Mouse (Mus musculus) erythroblast, embryonic 14.5 days (primary cell): Measurements from ENCODE around the gene Dctn5. TPM values are rescaled to one million over a fixed set of nuclear protein-coding genes. Genes with fewer than 3 reads are reported as not detected.

Source experiments
- H3K27me3 ChIP-seq: 2 replicates; pipeline ENCODE4 v1.6.1; 2012; ENCODE audit warnings: inconsistent platforms; ENCODE audit not compliant: control insufficient read depth
- H3K36me3 ChIP-seq: 2 replicates; pipeline ENCODE4 v1.6.1; 2012; ENCODE audit warnings: mild to moderate bottlenecking, inconsistent platforms; ENCODE audit not compliant: control insufficient read depth
- H3K4me1 ChIP-seq: 2 replicates; pipeline ENCODE4 v1.6.1; 2012; ENCODE audit warnings: inconsistent platforms; ENCODE audit not compliant: control insufficient read depth
- H3K4me3 ChIP-seq: replicated peaks from 2 replicates; pipeline ENCODE3; 2012; ENCODE audit warnings: moderate library complexity, mild to moderate bottlenecking, inconsistent platforms
- H3K9me3 ChIP-seq: 2 replicates; pipeline ENCODE4 v1.6.1; 2012; ENCODE audit warnings: low read length, inconsistent platforms, mixed read lengths; ENCODE audit not compliant: control insufficient read depth
- GATA1 ChIP-seq: IDR thresholded peaks from 2 replicates; pipeline ENCODE4 v1.6.1; 2012; ENCODE audit warnings: low read length, inconsistent platforms, mixed read lengths
- TAL1 ChIP-seq: IDR thresholded peaks from 3 replicates; pipeline ENCODE4 v1.6.1; 2012; ENCODE audit warnings: low read length, inconsistent platforms, mixed read lengths
- polyA plus RNA-seq: library from polyadenylated mRNA; stranded (reverse); fragments of >175 nt; gene quantifications from 2 replicates; pipeline ENCODE4 v1.2.3, GENCODE M21; 2012

Dctn5 gene
- polyA plus RNA-seq, 1 experiment, result 0.54 TPM

DNA sequence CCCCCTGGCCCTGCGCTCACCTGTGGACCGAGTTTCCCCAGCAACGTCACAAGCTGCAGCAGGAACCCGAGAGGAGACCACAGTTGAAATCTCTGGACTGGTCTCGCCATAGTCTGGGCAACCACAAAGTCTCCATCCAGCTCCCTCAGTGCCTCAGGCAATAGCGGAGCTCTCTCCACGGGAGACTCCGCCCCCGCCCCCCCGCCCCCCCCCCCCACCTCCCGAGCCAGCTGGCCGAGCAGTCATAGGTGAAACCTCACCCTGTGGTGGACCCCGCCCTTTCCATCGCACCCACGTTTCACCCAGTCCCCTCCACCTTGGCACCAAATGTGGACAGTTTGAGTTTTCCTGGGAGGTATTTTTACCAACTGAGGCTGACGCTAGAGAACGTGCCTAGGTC, 53.2 kb downstream of the Dctn5 start, which contains the start of gene Ern2:
Ern2 (minus strand) TSS at position 165 of the 400 bp plus-strand sequence.
- H3K4me1 ChIP-seq, result no peaks in the 10 kb centered on the region
- no peak within 1 kb of the TSS for H3K4me3 ChIP-seq
- no peaks in the 10 kb centered on the region for H3K36me3 ChIP-seq
- H3K9me3 ChIP-seq, result no peaks in the 10 kb centered on the region
- no peak for TF ChIP-seq GATA1
- no peak for TF ChIP-seq TAL1
- H3K27me3 ChIP-seq, result peaks cover 8% of the 10 kb centered on the region

DNA sequence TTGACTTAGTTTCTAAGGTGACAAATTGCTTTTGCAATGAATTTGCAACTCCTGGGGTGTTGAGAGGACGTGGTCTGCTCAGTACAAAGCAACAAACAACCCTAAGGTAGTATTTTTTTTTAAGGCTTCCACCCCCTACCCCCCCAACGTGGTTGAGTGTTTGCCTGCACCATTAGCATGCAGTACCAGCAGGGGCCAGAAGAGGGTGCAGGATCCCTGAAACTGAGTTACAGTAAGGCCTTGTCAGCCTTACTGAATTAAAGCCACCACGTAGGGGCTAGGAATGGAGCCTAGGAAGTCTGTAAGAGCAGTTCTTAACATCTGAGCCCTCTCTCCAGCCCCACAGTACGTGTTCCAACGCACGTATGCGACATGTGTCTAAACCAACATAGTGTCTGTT, 56.6 kb downstream of the Dctn5 start:
- Histone ChIP-seq H3K4me3 (no peak overlapping the region), H3K9me3 (no peaks in the 10 kb centered on the region), H3K27me3 (peaks cover 5% of the 10 kb centered on the region; the same call in 1 of the 2 replicates), H3K36me3 (no peaks in the 10 kb centered on the region), H3K4me1 (no peaks in the 10 kb centered on the region)
- TF ChIP-seq GATA1 (no peak), TAL1 (no peak)

DNA sequence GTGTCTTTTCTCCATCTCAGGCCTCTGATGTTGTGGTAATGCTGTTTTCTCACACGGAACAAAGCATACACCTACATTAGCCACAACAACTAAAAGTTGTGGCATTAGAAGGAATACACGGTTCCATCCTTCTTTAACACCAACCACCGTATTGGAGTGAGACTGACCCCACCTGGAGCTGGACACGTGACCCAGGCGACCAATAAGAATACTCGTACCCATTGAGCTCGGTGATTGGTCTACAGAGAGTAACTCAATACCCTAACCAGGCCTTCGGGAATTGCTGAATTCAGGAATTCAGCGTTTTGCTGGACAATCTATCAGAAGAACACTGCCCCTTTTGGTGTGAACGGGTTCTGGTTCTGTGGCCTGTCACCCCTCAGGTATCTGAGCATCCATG, 58.3 kb downstream of the Dctn5 start:
- no peaks in the 10 kb centered on the region for H3K36me3 ChIP-seq
- no peak overlapping the region for H3K4me3 ChIP-seq
- H3K27me3 ChIP-seq, result no peaks in the 10 kb centered on the region
- no peak for TF ChIP-seq TAL1
- no peak for TF ChIP-seq GATA1
- no peaks in the 10 kb centered on the region for H3K9me3 ChIP-seq
- no peaks in the 10 kb centered on the region for H3K4me1 ChIP-seq

DNA sequence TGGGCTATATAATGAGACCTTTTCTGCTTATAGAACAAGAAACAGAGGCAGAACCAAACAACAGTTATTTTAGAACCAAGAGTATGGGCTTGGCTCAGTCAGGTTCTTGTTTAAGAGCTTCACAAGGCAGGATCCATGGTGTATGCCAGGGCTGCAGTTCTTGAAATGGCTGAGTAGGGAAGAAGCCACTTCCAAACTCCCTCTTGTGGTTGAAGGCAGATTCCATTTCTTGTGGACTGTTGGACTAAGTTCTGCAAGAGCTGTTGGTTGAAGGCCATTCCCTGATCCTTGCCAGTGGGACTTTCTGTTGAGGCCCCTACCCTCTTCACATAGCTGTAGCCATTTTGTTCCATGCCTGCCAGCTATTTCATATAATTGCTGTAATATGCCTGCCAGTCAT, 61.1 kb downstream of the Dctn5 start:
- no peak overlapping the region for H3K4me3 ChIP-seq
- H3K4me1 ChIP-seq, result peaks cover 4% of the 10 kb centered on the region
- TF ChIP-seq TAL1 (no peak), GATA1 (no peak)
- no peaks in the 10 kb centered on the region for H3K36me3 ChIP-seq
- no peaks in the 10 kb centered on the region for H3K9me3 ChIP-seq
- H3K27me3 ChIP-seq, result no peaks in the 10 kb centered on the region

DNA sequence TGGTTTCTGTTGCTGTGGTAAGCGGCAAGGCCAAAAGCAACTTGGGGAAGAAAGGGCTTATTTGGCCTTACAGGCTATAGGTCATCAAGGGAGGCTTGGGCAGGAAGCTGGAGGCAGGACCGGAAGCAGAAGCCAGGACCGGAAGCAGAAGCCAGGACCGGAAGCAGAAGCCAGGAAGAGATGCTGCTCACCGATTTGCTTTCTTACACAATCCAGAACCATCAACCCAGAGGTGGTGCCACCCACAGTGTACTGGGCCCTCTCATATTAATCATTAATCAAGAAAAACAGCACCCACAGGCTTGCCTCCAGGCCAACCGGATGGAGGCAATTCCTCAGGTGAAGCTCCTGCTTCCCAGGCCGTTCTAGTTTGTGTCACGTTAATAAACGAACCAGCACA, 63.9 kb downstream of the Dctn5 start:
- H3K36me3 ChIP-seq, result no peaks in the 10 kb centered on the region
- no peak for TF ChIP-seq GATA1
- TF ChIP-seq TAL1, result no peak
- H3K4me1 ChIP-seq, result peaks cover 8% of the 10 kb centered on the region
- H3K27me3 ChIP-seq, result no peaks in the 10 kb centered on the region
- H3K9me3 ChIP-seq, result no peaks in the 10 kb centered on the region
- H3K4me3 ChIP-seq, result no peak overlapping the region

DNA sequence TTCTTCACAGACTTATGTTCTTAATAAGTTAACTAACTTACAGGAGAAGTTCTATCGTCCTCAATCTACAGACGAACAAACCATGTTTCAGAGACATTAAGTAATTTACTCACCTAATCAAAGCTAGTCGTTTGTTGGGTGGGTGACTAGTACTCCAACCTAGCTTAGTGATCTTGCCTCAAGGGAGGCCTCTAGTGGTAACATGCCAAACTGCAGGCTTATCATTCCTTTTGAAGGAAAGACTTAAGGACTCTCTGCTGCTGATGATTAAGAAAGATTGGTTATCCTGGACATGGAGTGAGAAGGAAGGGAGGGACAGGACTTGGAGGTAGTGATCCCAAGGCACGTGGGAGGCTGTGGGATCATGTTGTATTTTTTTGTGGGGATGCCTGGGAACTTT, 64.5 kb downstream of the Dctn5 start:
- TF ChIP-seq TAL1 (no peak), GATA1 (no peak)
- Histone ChIP-seq H3K36me3 (no peaks in the 10 kb centered on the region), H3K4me3 (no peak overlapping the region), H3K4me1 (peaks cover 8% of the 10 kb centered on the region), H3K27me3 (no peaks in the 10 kb centered on the region), H3K9me3 (no peaks in the 10 kb centered on the region)

Other genes starting within 250 kb of the Dctn5 start
- gene Cog7, start 151.3 kb upstream of the Dctn5 start, polyA plus RNA-seq, result 0.47 and 0.48 TPM in 2 replicates
- 2.7 and 2.9 TPM in 2 replicates for gene Gga2, start 111.8 kb upstream of the Dctn5 start, polyA plus RNA-seq
- gene Ubfd1, start 65.9 kb upstream of the Dctn5 start, polyA plus RNA-seq, result 0.71 and 0.78 TPM in 2 replicates
- gene Ears2, start 65.8 kb upstream of the Dctn5 start, polyA plus RNA-seq, result 0.10 and 0.21 TPM in 2 replicates
- 79.8 and 110 TPM in 2 replicates for gene Ndufab1, start 31.2 kb upstream of the Dctn5 start, polyA plus RNA-seq
- gene Palb2, start 56 bp upstream of the Dctn5 start, polyA plus RNA-seq, result 0.18 and 0.21 TPM in 2 replicates
- 37.3 and 43.1 TPM in 2 replicates for gene Plk1, start 26.4 kb downstream of the Dctn5 start, polyA plus RNA-seq
- gene Ern2, start 53.2 kb downstream of the Dctn5 start, polyA plus RNA-seq, result not detected in 2 replicates
- gene Chp2, start 86.5 kb downstream of the Dctn5 start, polyA plus RNA-seq, result not detected in 2 replicates
- 0.04 TPM in 1 of 2 replicates, not detected in the other for gene Prkcb, start 155.7 kb downstream of the Dctn5 start, polyA plus RNA-seq